Mouse (Mus musculus): ENCODE data around the gene Pih1d3.

The Pih1d3 gene

DNA sequence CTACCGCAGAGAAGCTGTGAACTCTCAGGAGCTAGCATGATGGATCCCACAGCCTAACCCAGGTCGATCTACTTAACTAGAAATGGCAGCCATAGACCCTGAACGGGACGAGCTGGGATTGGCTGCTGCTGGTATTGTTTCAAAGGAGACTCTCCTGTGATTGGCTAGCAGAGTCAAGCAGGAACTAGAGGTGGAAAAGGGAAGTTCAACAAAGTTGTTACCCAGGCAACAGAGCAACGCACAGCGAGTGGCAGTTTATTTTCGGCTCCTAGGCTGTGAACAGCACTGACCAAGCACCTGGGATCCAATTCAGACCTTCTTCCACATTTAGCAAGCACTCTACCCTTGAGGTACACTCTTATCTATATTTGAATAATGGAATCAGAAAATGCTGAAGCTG lies at the start of gene Pih1d3, which contains the start of gene 4931428L18Rik:
TSS of gene Pih1d3 (plus strand) at position 275 of the 400 bp plus-strand sequence.
TSS of gene 4931428L18Rik (minus strand) at position 121 of the 400 bp plus-strand sequence.
- DNase-seq (ENCODE audit: low read depth, low spot score): no peak

DNA sequence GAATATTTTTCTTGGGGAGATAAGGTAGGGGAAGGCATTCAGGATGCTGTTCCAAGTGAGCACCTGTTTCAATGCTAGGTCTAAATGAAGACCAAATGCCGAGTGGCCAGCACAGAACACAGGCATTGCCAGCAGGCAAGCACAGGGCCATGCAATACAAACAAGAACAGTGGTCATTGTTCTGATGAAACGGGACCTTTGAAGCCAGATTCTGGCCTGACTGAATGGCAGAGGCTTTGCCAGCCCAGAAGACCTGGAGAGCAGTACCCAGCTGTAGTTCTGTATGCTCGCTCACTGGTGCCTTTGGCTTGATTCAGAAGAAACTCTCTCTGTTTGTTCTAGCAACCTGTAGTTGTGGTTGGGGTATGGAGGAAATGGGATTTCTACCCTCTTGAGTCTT lies 47.2 kb upstream of the Pih1d3 start:
- no peak for DNase-seq (ENCODE audit: low read depth, low spot score)

DNA sequence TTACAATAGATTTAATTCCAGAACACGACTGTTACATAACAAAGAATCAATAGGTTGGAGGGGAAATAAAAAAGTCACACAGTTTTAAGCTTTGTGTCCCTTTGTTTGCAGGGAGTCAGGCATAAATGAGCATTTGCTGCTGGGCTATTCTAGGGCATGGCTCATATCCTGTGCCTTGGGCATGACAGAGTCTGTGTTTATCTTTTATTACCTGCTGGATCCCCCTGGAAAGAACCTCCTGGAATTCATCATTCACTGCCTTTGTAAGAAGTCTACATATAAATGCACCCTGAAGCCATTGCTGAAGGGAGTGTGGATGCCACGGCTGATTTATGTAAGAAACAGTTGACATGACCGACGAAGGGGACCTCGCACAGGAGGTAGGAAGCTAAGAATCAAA lies 46.5 kb upstream of the Pih1d3 start, which contains the start of gene Lgsn:
TSS of gene Lgsn (plus strand) at position 301 of the 400 bp plus-strand sequence.
- DNase-seq (ENCODE audit: low read depth, low spot score): no peak

DNA sequence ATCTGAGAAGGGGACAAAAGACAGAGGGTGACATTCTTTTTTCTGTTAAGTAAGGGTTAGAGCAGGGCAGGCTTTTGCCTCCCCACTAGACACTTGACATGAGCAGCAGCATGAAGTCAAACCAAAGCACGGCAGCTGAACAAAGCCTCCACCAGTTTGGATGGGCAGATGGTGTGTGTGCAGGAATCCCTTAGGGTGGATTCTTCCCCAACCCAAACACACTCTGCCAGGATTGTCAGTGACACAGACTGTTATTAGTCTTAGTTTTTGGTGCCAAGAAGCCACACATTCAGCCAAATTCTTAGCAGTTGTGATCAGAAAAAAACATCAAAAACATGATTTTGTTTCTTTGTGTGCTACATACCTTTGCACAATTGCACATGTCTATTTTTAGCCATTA lies 44.4 kb upstream of the Pih1d3 start:
- DNase-seq (ENCODE audit: low read depth, low spot score): peak; percentile 6

DNA sequence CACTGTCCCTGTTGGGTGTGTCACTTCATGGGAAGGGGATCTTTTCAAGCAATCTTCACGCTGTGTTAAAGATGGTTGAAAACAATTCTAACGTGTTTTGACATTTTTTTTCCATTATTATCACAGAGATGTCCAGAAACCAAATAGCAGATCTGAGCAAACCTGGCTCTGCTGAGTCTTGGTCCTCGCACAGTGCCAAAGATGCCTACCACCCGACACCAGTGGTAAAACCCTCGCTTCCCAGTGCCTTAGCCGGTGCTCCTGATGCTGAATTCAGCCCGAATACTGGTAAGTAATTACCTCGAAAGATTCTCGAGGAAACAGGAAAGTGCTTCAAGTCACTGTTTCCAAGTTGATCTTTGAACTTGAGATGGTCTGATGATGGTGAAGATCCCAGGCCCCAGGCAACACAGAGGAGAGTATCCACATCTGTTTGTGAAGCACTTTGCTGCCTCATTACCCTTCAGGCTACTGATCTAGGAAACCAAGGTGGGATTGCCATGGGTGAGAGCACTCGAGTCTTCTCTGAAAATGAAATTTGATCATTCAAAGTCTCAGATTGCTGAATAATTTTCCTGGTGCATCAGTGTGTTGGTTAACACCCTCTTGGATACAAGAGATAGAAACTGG lies 32.3 kb upstream of the Pih1d3 start:
- DNase-seq (ENCODE audit: low read depth, low spot score): no peak

DNA sequence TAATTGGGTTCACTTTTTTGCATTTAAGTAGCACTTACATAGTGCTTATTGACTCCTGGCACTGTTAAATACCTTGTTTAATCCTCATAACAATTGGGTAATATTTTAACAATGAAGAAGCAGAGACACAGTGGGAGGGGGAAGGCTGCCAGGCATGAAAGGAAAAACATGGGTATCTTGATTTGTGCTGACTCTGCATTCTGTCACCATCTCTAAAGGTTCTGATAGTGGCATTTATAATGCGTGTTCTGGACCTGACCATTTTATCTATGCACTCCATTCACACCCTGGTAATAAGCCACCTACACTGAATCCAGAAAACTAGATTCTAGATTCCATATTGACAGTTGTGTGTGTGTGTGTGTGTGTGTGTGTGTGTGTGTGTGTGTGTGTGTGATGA lies 27.0 kb upstream of the Pih1d3 start:
- DNase-seq (ENCODE audit: low read depth, low spot score): no peak

DNA sequence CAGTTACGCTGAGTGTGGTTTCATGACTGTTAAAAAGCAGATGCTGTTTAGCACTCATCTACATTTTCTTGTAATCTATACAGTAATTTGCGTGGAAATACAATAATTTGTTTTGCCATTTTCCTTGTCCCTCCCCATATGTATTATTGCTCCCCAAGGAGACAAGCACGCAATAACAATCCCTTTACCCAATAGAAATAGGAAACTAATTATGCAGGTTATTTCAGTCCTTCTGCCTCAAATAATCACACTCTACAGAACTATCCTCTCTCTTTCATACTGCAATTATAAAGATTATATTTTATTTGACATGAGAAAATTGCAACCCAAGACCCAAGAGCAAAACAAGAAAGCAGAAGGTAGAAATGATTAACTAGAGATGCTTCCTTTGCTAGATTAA lies 25.7 kb upstream of the Pih1d3 start:
- no peak for DNase-seq (ENCODE audit: low read depth, low spot score)

DNA sequence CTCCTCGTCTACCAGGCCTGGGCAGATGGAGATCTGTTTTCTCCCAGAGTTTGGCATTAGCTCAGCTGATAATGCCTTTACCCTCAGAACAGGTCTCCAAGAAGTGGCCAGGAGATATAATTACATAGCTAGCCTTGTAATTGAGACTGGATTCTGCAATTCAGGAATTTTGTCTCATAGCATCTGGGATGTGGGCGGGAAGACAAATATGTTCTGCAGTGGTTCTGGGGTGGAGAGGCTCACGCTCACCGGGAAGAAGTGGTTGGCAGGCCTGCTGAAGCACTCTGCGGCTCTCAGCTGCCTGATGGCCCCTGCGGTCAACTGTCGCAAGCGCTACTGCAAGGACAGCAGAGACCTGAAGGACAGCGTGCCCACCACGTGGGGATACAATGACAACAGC lies 18.9 kb upstream of the Pih1d3 start:
- DNase-seq (ENCODE audit: low read depth, low spot score): no peak

DNA sequence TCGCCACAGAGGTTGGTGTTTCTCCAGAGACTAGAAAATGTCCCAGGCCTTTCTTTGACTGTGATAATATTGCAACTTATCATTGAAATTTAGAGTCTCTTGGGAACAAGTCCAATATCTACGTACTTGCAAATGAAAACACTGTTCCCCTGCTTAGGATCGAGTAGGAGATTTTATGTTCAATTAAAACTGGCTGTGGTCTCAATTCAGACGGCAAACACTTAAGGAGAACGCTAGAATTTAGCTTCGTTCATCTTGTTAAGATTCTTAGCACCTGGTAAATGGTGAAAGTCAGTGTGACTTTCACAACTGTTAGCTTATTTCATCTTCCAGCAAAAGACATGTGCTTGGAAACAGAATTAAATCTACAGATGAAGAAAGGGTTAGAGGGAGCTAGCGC lies 17.3 kb upstream of the Pih1d3 start:
- DNase-seq (ENCODE audit: low read depth, low spot score): no peak

DNA sequence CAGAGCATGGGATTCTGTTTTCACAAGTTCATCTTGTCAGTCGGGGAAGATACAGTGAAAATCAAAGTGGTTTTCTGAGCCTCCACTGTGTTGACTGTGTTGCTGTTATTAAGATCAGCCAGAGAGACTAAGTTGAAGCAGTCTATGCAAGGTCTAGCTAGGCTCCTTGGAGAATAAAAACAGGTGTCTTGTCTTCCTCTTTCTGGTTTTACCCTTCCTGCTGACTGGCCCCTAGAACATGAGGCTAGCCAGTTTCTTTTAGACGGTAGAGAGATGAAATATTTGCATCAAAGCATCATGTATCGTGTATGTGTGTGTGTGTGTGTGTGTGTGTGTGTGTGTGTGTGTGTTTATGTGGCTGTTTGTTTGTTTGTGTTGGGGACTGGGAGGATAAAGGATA lies 16.9 kb upstream of the Pih1d3 start:
- DNase-seq (ENCODE audit: low read depth, low spot score): no peak

DNA sequence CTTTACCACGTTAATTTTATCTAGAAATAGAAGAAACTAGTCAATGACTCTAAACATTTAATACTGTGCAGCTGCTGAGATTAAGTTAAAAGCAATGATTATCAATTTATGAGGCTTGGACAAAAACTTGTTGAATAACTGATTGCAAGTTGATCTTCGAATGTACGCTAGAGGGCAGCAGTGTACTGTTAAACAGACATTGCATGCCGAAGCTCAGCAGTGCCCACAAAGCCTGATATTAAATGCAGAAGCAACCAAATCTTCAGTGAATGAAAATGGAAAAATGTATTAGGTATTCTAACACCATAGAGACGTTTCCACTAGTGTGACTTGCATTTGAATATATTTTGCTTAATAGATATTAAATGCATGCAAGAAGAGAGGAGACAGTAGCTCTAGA lies 12.5 kb upstream of the Pih1d3 start:
- DNase-seq (ENCODE audit: low read depth, low spot score): peak; percentile 79

DNA sequence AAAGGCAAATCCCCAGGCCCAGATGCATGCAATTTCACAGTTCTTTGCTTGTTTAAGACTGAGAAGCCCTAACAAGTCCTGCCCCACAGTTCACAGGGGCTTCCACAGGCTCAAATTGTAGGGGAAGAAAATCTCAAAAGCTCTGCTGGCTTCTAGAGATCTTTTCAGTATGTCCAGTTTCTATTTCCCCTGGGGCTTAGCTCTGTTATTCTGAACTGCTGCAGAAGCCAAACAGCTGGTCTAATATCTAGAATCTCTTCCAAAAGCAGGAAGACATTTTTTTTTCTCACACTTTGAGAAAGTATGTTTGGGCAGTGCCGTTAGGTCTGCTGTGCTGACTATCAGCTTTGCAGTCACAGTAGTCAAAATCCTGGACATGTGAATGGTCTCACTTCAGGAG lies 7.8 kb upstream of the Pih1d3 start:
- no peak for DNase-seq (ENCODE audit: low read depth, low spot score)

DNA sequence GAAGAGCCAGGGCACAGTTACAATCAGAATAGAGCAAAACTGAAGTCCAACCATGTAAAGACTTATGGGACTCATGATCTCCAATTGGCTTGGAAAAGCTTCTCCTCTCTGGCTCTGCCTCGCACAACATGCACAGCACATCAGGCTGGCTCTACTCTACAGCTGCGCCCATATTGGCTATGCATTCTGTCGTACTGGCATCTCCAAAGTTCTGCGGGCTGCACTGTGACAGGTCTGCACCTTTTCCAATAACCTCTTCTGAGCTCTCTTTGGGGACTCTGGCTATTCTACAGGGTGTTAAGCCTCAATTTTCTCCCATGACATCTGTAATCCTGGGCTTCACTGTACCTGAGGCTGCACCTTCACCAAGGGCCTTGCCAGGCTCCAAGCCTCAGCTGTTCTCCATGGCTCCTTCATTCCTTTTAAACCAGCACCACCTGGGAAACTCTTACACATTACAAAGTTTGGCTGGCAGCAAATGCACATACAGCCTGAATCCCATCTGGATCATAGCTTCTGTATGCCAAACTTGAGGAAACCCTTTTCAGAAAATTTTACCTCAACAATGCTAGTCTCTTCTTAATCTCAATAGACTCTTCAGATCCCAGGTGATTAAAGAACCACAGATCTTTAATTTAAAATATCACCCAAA lies 1.9 kb upstream of the Pih1d3 start:
- no peak for DNase-seq (ENCODE audit: low read depth, low spot score)

DNA sequence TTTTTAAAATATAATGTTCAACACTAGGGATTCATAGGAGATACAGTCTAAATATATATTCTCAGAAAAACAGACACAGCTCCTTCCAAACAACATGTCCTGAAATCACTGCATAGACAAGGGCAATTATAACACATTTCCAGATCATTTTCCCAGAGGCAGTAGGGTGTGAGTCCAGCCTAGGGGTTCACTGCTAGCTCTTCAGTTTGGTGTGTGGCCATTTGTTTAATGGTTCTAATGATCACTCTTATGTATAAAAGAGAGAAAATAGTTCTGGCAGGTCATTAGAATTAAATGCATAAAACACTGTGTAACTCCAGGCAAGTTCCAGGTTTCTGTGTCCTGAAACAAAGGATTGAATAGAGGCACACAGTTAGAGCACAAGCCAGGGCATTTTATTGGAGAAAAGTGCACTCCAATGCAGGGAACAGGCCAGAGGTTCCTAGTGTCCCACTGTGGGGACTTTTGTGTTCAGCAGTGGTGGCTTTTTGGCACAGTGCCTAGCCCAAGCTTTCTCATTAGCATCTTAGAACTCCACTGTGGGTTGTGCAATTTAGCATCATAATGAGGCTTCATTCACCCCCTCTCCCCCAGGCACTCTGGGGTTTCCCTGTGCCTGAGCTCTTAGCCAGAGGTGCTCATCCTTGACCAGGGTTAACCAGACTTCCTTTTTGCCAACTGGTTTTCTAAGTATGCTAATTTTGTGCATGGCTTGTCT lies 10.8 kb downstream of the Pih1d3 start:
- DNase-seq (ENCODE audit: low read depth, low spot score): peak; percentile 10

DNA sequence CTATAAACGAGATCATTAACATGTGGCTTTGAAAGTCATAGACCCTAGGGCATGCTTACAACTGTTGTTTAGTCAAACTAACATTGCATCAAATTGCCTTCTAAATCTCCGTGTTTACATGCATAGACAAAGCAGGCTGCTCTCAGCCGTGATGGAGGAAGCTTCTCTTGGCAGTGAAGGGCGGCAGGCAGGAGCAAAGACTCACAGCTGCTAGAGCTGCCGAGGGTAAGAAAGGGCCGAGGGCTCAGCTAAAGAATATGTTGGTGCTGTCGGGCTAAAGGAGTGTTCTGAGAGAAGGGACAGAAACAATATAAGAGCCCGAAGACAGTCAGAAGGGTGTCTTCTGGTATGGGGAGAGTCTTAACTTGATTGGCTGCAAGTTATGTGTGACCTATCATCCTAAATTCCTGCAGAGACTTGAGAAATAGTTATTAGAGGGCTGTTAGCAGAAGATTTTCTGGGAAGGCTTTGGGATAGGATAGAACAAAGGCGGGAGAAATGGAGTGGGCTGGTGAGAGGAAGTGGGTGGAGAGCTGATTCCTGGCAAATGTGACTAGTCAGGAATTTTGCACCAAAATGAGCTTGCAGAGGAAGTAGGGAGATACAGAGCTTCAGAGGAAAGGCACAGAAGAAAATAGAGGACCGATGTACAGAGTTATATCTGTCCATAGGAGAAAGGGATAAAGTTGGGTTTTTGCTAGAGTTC lies 37.7 kb downstream of the Pih1d3 start:
- DNase-seq (ENCODE audit: low read depth, low spot score): no peak

Data from mesoderm, embryonic 11.5 days (tissue).